Mouse (Mus musculus): ENCODE data around the gene Ap4s1.
A peak's percentile ranks its signal among the peaks of the same experiment; 100 is the strongest.

The Ap4s1 gene

GRCm38 (mm10) chr12:51701723-51702122, 10.9 kb downstream of the Ap4s1 start:
- DNase-seq (ENCODE audit: inconsistent age in 2 of 2, low spot score in 1 of 2), result no peak

- DNase-seq (ENCODE audit: inconsistent age in 2 of 2, low spot score in 1 of 2), result no peak
Measured at GRCm38 (mm10) chr12:51703859-51704258, 13.0 kb downstream of the Ap4s1 start.

- DNase-seq (ENCODE audit: inconsistent age in 2 of 2, low spot score in 1 of 2), result no peak
Measured at GRCm38 (mm10) chr12:51704572-51704971, 13.7 kb downstream of the Ap4s1 start.

GRCm38 (mm10) chr12:51705778-51706177, 14.9 kb downstream of the Ap4s1 start:
- no peak for DNase-seq (ENCODE audit: inconsistent age in 2 of 2, low spot score in 1 of 2)

- no peak for DNase-seq (ENCODE audit: inconsistent age in 2 of 2, low spot score in 1 of 2)
Measured at GRCm38 (mm10) chr12:51706673-51707235, 15.9 kb downstream of the Ap4s1 start.

- peak in 1 of 2 experiments; percentile 41 for DNase-seq (ENCODE audit: inconsistent age in 2 of 2, low spot score in 1 of 2)
Measured at GRCm38 (mm10) chr12:51708941-51709686, 18.3 kb downstream of the Ap4s1 start.

- DNase-seq (ENCODE audit: inconsistent age in 2 of 2, low spot score in 1 of 2), result no peak
Measured at GRCm38 (mm10) chr12:51709741-51710140, 18.9 kb downstream of the Ap4s1 start.

GRCm38 (mm10) chr12:51710154-51710553, 19.3 kb downstream of the Ap4s1 start:
- no peak for DNase-seq (ENCODE audit: inconsistent age in 2 of 2, low spot score in 1 of 2)

GRCm38 (mm10) chr12:51712685-51713084, 21.9 kb downstream of the Ap4s1 start:
- no peak for DNase-seq (ENCODE audit: inconsistent age in 2 of 2, low spot score in 1 of 2)

GRCm38 (mm10) chr12:51718617-51719016, 27.8 kb downstream of the Ap4s1 start:
- DNase-seq (ENCODE audit: inconsistent age in 2 of 2, low spot score in 1 of 2), result no peak

- no peak for DNase-seq (ENCODE audit: inconsistent age in 2 of 2, low spot score in 1 of 2)
Measured at GRCm38 (mm10) chr12:51721836-51722235, 31.0 kb downstream of the Ap4s1 start.

GRCm38 (mm10) chr12:51729058-51729457, 38.2 kb downstream of the Ap4s1 start:
- DNase-seq (ENCODE audit: inconsistent age in 2 of 2, low spot score in 1 of 2), result peak; percentile 46 to 79

- DNase-seq (ENCODE audit: inconsistent age in 2 of 2, low spot score in 1 of 2), result no peak
Measured at GRCm38 (mm10) chr12:51729827-51730226, 39.0 kb downstream of the Ap4s1 start.

GRCm38 (mm10) chr12:51734605-51735211, 43.9 kb downstream of the Ap4s1 start:
- no peak for DNase-seq (ENCODE audit: inconsistent age in 2 of 2, low spot score in 1 of 2)

GRCm38 (mm10) chr12:51735840-51736271, 45.0 kb downstream of the Ap4s1 start:
- DNase-seq (ENCODE audit: inconsistent age in 2 of 2, low spot score in 1 of 2), result peak; percentile 39 to 77

- DNase-seq (ENCODE audit: inconsistent age in 2 of 2, low spot score in 1 of 2), result no peak
Measured at GRCm38 (mm10) chr12:51736381-51736780, 45.5 kb downstream of the Ap4s1 start.

- no peak for DNase-seq (ENCODE audit: inconsistent age in 2 of 2, low spot score in 1 of 2)
Measured at GRCm38 (mm10) chr12:51736807-51737206, 46.0 kb downstream of the Ap4s1 start.

- DNase-seq (ENCODE audit: inconsistent age in 2 of 2, low spot score in 1 of 2), result peak; percentile 38 to 69
Measured at GRCm38 (mm10) chr12:51741690-51742089, 50.9 kb downstream of the Ap4s1 start.

- no peak for DNase-seq (ENCODE audit: inconsistent age in 2 of 2, low spot score in 1 of 2)
Measured at GRCm38 (mm10) chr12:51744957-51745356, 54.1 kb downstream of the Ap4s1 start.

GRCm38 (mm10) chr12:51747348-51747747, 56.5 kb downstream of the Ap4s1 start:
- DNase-seq (ENCODE audit: inconsistent age in 2 of 2, low spot score in 1 of 2), result no peak

GRCm38 (mm10) chr12:51755938-51756598, 65.2 kb downstream of the Ap4s1 start:
- DNase-seq (ENCODE audit: inconsistent age in 2 of 2, low spot score in 1 of 2), result no peak

GRCm38 (mm10) chr12:51756599-51756961, 65.7 kb downstream of the Ap4s1 start:
- DNase-seq (ENCODE audit: inconsistent age in 2 of 2, low spot score in 1 of 2), result no peak

Measured in adrenal gland, adult (tissue).